Mouse (Mus musculus): ENCODE data around the gene Kbtbd4. TPM values are rescaled to one million over a fixed set of nuclear protein-coding genes. Genes with fewer than 3 reads are reported as not detected.
A peak's percentile ranks its signal among the peaks of the same experiment; 100 is the strongest.

The Kbtbd4 gene
- polyA plus RNA-seq (2012; rRNA removed): 11.8 and 12.1 TPM in 2 replicates

- peak; percentile 82 to 83 for DNase-seq (ENCODE audit: low read depth in 1 of 2, low spot score in 2 of 2)
- H3K27me3 ChIP-seq (ENCODE audit: control insufficient read depth, insufficient read depth, low read length): no peaks in the 10 kb centered on the region
- H3K4me3 ChIP-seq (ENCODE audit: extremely low read depth, insufficient read depth, insufficient read length): peak within 1 kb of the TSS; percentile 94
- TF ChIP-seq POLR2A (IDR thresholded peaks at IDR 0.05; ENCODE audit: low read depth, low read length) (peak; percentile 68), CTCF (IDR thresholded peaks at IDR 0.05; ENCODE audit: extremely low read depth, insufficient read depth, insufficient read length, insufficient replicate concordance) (no peak)
- H3K36me3 ChIP-seq (ENCODE audit: control insufficient read depth, insufficient read depth, low read length): peaks cover 9% of the 10 kb centered on the region
- H3K4me1 ChIP-seq (ENCODE audit: control insufficient read depth, insufficient read depth, insufficient read length): peaks cover 6% of the 10 kb centered on the region
- WGBS: under 1% methylated on average over 43 of the region's 43 CpGs
- H3K27ac ChIP-seq (ENCODE audit: insufficient read depth, low read length): peak within 1 kb of the TSS; percentile 91
These were observed at the start of gene Kbtbd4, which contains the start of gene Ndufs3 for GRCm38 (mm10) chr2:90904076-90904855. Kbtbd4 (plus strand) TSS chr2:90904740. Ndufs3 (minus strand) TSS chr2:90904827.

- 96% methylated on average over 2 of the region's 2 CpGs for WGBS
- H3K36me3 ChIP-seq (ENCODE audit: control insufficient read depth, insufficient read depth, low read length): peaks cover 43% of the 10 kb centered on the region
- H3K27ac ChIP-seq (ENCODE audit: insufficient read depth, low read length): no peak overlapping the region
- DNase-seq (ENCODE audit: low read depth in 1 of 2, low spot score in 2 of 2): no peak
- TF ChIP-seq CTCF (IDR thresholded peaks at IDR 0.05; ENCODE audit: extremely low read depth, insufficient read depth, insufficient read length, insufficient replicate concordance) (no peak), POLR2A (IDR thresholded peaks at IDR 0.05; ENCODE audit: low read depth, low read length) (no peak)
- H3K4me3 ChIP-seq (ENCODE audit: extremely low read depth, insufficient read depth, insufficient read length): no peak overlapping the region
- H3K4me1 ChIP-seq (ENCODE audit: control insufficient read depth, insufficient read depth, insufficient read length): no peaks in the 10 kb centered on the region
- H3K27me3 ChIP-seq (ENCODE audit: control insufficient read depth, insufficient read depth, low read length): no peaks in the 10 kb centered on the region
These were observed 43.1 kb upstream of the Kbtbd4 start for GRCm38 (mm10) chr2:90861486-90861885.

- Histone ChIP-seq H3K4me3 (ENCODE audit: extremely low read depth, insufficient read depth, insufficient read length) (no peak overlapping the region), H3K27me3 (ENCODE audit: control insufficient read depth, insufficient read depth, low read length) (no peaks in the 10 kb centered on the region), H3K4me1 (ENCODE audit: control insufficient read depth, insufficient read depth, insufficient read length) (no peaks in the 10 kb centered on the region), H3K36me3 (ENCODE audit: control insufficient read depth, insufficient read depth, low read length) (peaks cover 32% of the 10 kb centered on the region), H3K27ac (ENCODE audit: insufficient read depth, low read length) (no peak overlapping the region)
- DNase-seq (ENCODE audit: low read depth in 1 of 2, low spot score in 2 of 2): no peak
- no peak for TF ChIP-seq CTCF (IDR thresholded peaks at IDR 0.05; ENCODE audit: extremely low read depth, insufficient read depth, insufficient read length, insufficient replicate concordance)
- TF ChIP-seq POLR2A (IDR thresholded peaks at IDR 0.05; ENCODE audit: low read depth, low read length): no peak
These were observed 40.4 kb upstream of the Kbtbd4 start for GRCm38 (mm10) chr2:90864184-90864583.

GRCm38 (mm10) chr2:90866524-90866923 lies 38.0 kb upstream of the Kbtbd4 start:
- WGBS: 47% methylated on average over 3 of the region's 3 CpGs
- Histone ChIP-seq H3K27ac (ENCODE audit: insufficient read depth, low read length) (no peak overlapping the region), H3K4me3 (ENCODE audit: extremely low read depth, insufficient read depth, insufficient read length) (no peak overlapping the region), H3K36me3 (ENCODE audit: control insufficient read depth, insufficient read depth, low read length) (peaks cover 19% of the 10 kb centered on the region), H3K4me1 (ENCODE audit: control insufficient read depth, insufficient read depth, insufficient read length) (no peaks in the 10 kb centered on the region), H3K27me3 (ENCODE audit: control insufficient read depth, insufficient read depth, low read length) (no peaks in the 10 kb centered on the region)
- peak; percentile 91; the same call in 1 of the 2 replicates for TF ChIP-seq CTCF (IDR thresholded peaks at IDR 0.05; ENCODE audit: extremely low read depth, insufficient read depth, insufficient read length, insufficient replicate concordance)
- TF ChIP-seq POLR2A (IDR thresholded peaks at IDR 0.05; ENCODE audit: low read depth, low read length): no peak
- peak; percentile 34 to 75 for DNase-seq (ENCODE audit: low read depth in 1 of 2, low spot score in 2 of 2)

GRCm38 (mm10) chr2:90870136-90870601 lies 34.4 kb upstream of the Kbtbd4 start:
- Histone ChIP-seq H3K36me3 (ENCODE audit: control insufficient read depth, insufficient read depth, low read length) (peaks cover 6% of the 10 kb centered on the region; the same call in 1 of the 2 replicates), H3K4me3 (ENCODE audit: extremely low read depth, insufficient read depth, insufficient read length) (no peak overlapping the region), H3K27ac (ENCODE audit: insufficient read depth, low read length) (no peak overlapping the region), H3K27me3 (ENCODE audit: control insufficient read depth, insufficient read depth, low read length) (no peaks in the 10 kb centered on the region), H3K4me1 (ENCODE audit: control insufficient read depth, insufficient read depth, insufficient read length) (no peaks in the 10 kb centered on the region)
- TF ChIP-seq POLR2A (IDR thresholded peaks at IDR 0.05; ENCODE audit: low read depth, low read length) (no peak), CTCF (IDR thresholded peaks at IDR 0.05; ENCODE audit: extremely low read depth, insufficient read depth, insufficient read length, insufficient replicate concordance) (no peak)
- DNase-seq (ENCODE audit: low read depth in 1 of 2, low spot score in 2 of 2): no peak
- WGBS: 69% methylated on average over 4 of the region's 4 CpGs

GRCm38 (mm10) chr2:90871180-90871961 lies 33.2 kb upstream of the Kbtbd4 start:
- no peak overlapping the region for H3K27ac ChIP-seq (ENCODE audit: insufficient read depth, low read length)
- no peaks in the 10 kb centered on the region for H3K36me3 ChIP-seq (ENCODE audit: control insufficient read depth, insufficient read depth, low read length)
- no peaks in the 10 kb centered on the region for H3K27me3 ChIP-seq (ENCODE audit: control insufficient read depth, insufficient read depth, low read length)
- DNase-seq (ENCODE audit: low read depth in 1 of 2, low spot score in 2 of 2): no peak
- no peak for TF ChIP-seq POLR2A (IDR thresholded peaks at IDR 0.05; ENCODE audit: low read depth, low read length)
- no peak for TF ChIP-seq CTCF (IDR thresholded peaks at IDR 0.05; ENCODE audit: extremely low read depth, insufficient read depth, insufficient read length, insufficient replicate concordance)
- 42% methylated on average over 8 of the region's 8 CpGs for WGBS
- H3K4me3 ChIP-seq (ENCODE audit: extremely low read depth, insufficient read depth, insufficient read length): no peak overlapping the region
- H3K4me1 ChIP-seq (ENCODE audit: control insufficient read depth, insufficient read depth, insufficient read length): no peaks in the 10 kb centered on the region
